Mouse (Mus musculus) heart, embryonic 12.5 days (tissue): ENCODE results near the gene Nde1. TPM values are rescaled to one million over a fixed set of nuclear protein-coding genes. Genes with fewer than 3 reads are reported as not detected.
A peak's percentile ranks its signal among the peaks of the same experiment; 100 is the strongest.

ENCODE experiments used
- ATAC-seq: fragments of 200-750 bp; cut with Nextera tagmentation; 2 replicates; pipeline ENCODE4 v1.8.0; 2017; ENCODE audit warnings: moderate TSS enrichment, moderate library complexity; ENCODE audit not compliant: insufficient number of reproducible peaks, low FRiP score
- H3K27ac ChIP-seq: fragments of 300-500 bp; sonication (generic); 2 replicates; pipeline ENCODE4 v1.5.1; 2016; ENCODE audit warnings: mild to moderate bottlenecking, moderate library complexity; ENCODE audit not compliant: poor library complexity, severe bottlenecking
- H3K27me3 ChIP-seq: fragments of 300-500 bp; sonication (generic); replicated peaks from 2 replicates; pipeline ENCODE4 v1.6.1; 2016; ENCODE audit warnings: mild to moderate bottlenecking, moderate library complexity
- H3K36me3 ChIP-seq: fragments of 300-500 bp; sonication (generic); 2 replicates; pipeline ENCODE4 v1.6.1; 2016; ENCODE audit warnings: mild to moderate bottlenecking, moderate library complexity
- H3K4me1 ChIP-seq: fragments of 300-500 bp; sonication (generic); replicated peaks from 2 replicates; pipeline ENCODE4 v1.6.1; 2016; ENCODE audit warnings: mild to moderate bottlenecking
- H3K4me2 ChIP-seq: fragments of 300-500 bp; sonication (generic); 2 replicates; pipeline ENCODE4 v1.6.1; 2016; ENCODE audit warnings: mild to moderate bottlenecking, moderate library complexity
- H3K4me3 ChIP-seq: fragments of 300-500 bp; sonication (generic); 2 replicates; pipeline ENCODE4 v1.5.1; 2016; ENCODE audit warnings: mild to moderate bottlenecking
- H3K9ac ChIP-seq: fragments of 300-500 bp; sonication (generic); 2 replicates; pipeline ENCODE4 v1.6.1; 2016; ENCODE audit warnings: mild to moderate bottlenecking, moderate library complexity
- H3K9me3 ChIP-seq: fragments of 300-500 bp; sonication (generic); replicated peaks from 2 replicates; pipeline ENCODE4 v1.6.1; 2016; ENCODE audit warnings: mild to moderate bottlenecking, moderate library complexity
- WGBS: fragments of 180-500 bp; shearing (Covaris S2); methylation state at CpG from one replicate; pipeline ENCODE4 v1.1.7; 2016; 5-methylcytosine and 5-hydroxymethylcytosine counted together
- polyA plus RNA-seq: library from polyadenylated mRNA; unstranded; fragments of >200 nt; fragmentation: Nextera tagmentation; extraction: Ambion mirVana; gene quantifications from 2 replicates; pipeline ENCODE4 v1.2.1, GENCODE M21; 2016

Nde1 gene
- polyA plus RNA-seq, result 77.5 and 80.1 TPM in 2 replicates

DNA sequence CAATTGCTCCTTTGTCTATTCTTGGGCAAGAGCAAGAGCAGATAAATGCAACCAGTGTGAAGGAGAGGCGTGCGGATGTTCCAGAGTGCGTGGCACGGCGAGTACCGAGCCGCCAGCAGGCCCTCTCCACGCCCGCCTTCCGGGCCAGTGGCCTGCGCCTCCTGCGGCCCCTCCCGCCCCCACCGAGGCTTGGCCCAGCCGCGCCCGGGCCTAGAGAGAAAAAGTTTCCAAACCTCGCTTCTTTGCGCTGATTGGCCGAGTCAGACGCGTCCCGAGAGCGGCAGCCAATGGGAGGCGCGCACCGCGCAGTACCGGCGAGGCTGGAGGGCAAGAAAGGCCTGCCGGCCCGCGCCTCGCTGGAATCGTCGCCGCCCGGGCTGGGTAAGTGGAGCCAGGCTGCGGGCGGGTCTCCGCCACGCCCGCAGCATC lies at the start of gene Nde1, which contains the start of gene Marf1:
Nde1 (plus strand) TSS at position 288 of the 429 bp plus-strand sequence.
Marf1 (minus strand) TSS at position 364 of the 429 bp plus-strand sequence.
- Histone ChIP-seq H3K4me1 (peaks cover 30% of the 10 kb centered on the region), H3K27ac (peak within 1 kb of the TSS; percentile 73), H3K4me2 (peak within 1 kb of the TSS; percentile 76), H3K27me3 (no peaks in the 10 kb centered on the region), H3K9ac (peak within 1 kb of the TSS; percentile 91), H3K4me3 (peak within 1 kb of the TSS; percentile 80), H3K9me3 (no peaks in the 10 kb centered on the region), H3K36me3 (peaks cover 11% of the 10 kb centered on the region)
- ATAC-seq, result peak; percentile 92
- WGBS, result 0% methylated on average over 39 of the region's 43 CpGs

DNA sequence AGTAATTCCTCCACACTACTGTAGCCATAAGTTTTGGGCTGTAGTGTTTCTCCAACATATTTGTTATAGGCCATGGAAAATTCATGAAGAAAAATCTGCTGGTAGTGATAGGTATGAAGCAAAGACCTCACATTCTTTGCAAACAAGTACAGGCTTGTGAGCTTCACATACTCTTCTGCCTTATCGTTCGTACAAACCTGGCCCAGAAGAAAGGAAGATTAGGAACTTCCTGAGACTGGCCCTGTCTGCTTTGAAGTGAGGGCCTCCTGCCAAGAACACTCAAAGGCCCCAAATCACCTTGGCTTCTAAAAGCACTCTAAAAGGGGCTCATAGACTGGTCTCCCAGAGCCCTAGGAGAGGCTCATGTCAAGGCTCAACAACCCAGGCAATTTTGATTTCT lies 45.8 kb upstream of the Nde1 start:
- Histone ChIP-seq H3K9ac (no peak overlapping the region), H3K36me3 (peaks cover 70% of the 10 kb centered on the region), H3K4me2 (no peak overlapping the region), H3K27me3 (no peaks in the 10 kb centered on the region), H3K4me3 (no peak overlapping the region), H3K27ac (no peak overlapping the region), H3K4me1 (peaks cover 5% of the 10 kb centered on the region; the same call in 1 of the 2 replicates), H3K9me3 (no peaks in the 10 kb centered on the region)
- 65% methylated on average over 2 of the region's 2 CpGs for WGBS
- ATAC-seq, result no peak

DNA sequence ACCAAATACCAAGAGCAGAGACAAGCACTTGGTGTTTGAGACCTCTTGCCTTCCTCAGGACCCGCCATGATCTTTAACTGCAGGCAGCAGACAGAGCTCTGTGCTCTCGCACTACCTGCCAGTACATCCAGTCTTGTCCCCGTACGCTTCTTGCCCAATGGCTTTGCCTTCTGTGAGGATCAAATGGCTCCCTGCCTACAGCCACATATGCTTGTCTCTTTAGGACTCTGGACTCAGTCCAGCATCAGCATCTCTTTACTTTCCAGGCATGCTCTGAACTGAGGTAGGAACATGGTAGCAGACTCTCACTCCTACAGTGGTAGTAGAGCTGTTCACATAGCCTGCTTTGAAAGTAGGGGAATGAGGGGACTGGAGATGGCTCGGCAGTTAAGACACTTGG lies 42.1 kb upstream of the Nde1 start:
- Histone ChIP-seq H3K4me2 (no peak overlapping the region), H3K36me3 (peaks cover 80% of the 10 kb centered on the region), H3K27me3 (no peaks in the 10 kb centered on the region), H3K4me1 (peaks cover 5% of the 10 kb centered on the region; the same call in 1 of the 2 replicates), H3K9ac (no peak overlapping the region), H3K4me3 (no peak overlapping the region), H3K9me3 (no peaks in the 10 kb centered on the region), H3K27ac (no peak overlapping the region)
- no peak for ATAC-seq
- WGBS, result 95% methylated on average over 5 of the region's 5 CpGs

DNA sequence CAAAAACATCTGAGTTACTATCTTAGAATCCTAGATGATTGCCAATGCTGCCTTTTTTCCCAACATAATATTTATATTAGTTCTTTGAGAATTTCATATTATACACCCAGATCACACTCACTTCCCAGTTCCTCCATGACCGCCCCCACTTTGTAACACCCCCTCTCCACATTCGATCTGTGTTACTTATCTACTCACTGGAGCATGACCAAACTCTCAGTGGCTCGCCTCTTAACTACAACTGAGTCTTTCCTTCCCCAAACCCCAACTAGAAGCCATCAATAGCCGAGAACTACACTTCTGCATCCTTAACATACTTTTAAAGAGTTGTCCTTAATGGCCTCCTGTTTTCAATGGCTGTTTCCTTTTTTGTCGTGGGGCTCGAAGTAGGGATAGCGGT lies 41.5 kb upstream of the Nde1 start:
- H3K27ac ChIP-seq, result no peak overlapping the region
- H3K9ac ChIP-seq, result no peak overlapping the region
- 93% methylated on average over 7 of the region's 7 CpGs for WGBS
- no peak for ATAC-seq
- H3K36me3 ChIP-seq, result peaks cover 80% of the 10 kb centered on the region
- no peaks in the 10 kb centered on the region for H3K9me3 ChIP-seq
- no peak overlapping the region for H3K4me3 ChIP-seq
- no peaks in the 10 kb centered on the region for H3K27me3 ChIP-seq
- peaks cover 5% of the 10 kb centered on the region; the same call in 1 of the 2 replicates for H3K4me1 ChIP-seq
- H3K4me2 ChIP-seq, result no peak overlapping the region

DNA sequence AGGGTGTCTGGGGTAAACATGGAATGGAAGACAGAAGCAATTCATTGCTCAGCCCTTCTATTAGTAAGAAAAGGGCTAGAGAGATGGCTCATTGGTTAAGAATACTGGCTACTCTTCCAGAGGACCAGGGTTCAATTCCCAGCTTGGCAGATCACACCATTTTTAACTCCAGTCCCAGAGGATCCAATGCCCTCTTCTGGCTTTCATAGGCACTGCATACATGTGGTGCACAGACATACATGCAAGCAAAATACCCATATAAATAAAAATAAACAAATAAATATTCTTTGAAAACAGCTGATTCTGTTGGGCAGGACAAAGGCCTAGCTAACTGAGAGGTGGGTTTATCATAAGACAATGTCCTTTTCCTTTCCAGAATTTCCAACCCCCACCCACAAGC lies 40.5 kb upstream of the Nde1 start:
- Histone ChIP-seq H3K9ac (no peak overlapping the region), H3K27me3 (no peaks in the 10 kb centered on the region), H3K4me3 (no peak overlapping the region), H3K36me3 (peaks cover 78% of the 10 kb centered on the region), H3K9me3 (no peaks in the 10 kb centered on the region), H3K27ac (no peak overlapping the region), H3K4me2 (no peak overlapping the region), H3K4me1 (peaks cover 2% of the 10 kb centered on the region; the same call in 1 of the 2 replicates)
- ATAC-seq, result no peak

DNA sequence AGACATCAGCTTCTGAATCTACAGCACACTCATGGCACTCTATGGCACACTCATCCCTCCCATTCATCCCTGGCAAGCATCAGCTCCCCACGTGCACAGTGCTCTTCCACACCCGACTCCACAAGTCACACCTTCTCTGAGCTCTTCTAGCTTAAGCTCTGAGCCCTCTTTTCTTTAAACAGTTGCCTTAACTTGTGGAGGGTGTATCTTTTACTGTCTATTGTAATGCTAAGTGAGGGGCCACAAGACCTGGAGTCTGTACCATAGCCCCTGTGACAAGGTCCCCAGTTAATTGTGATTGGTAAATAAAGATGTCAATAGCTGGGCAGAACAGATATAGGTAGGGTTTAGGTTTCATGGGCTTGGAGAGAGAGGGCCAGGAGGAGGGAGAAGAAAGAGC lies 39.2 kb upstream of the Nde1 start:
- Histone ChIP-seq H3K27ac (no peak overlapping the region), H3K4me3 (no peak overlapping the region), H3K36me3 (peaks cover 88% of the 10 kb centered on the region), H3K9me3 (no peaks in the 10 kb centered on the region), H3K9ac (no peak overlapping the region), H3K27me3 (no peaks in the 10 kb centered on the region), H3K4me1 (no peaks in the 10 kb centered on the region), H3K4me2 (no peak overlapping the region)
- no peak for ATAC-seq
- WGBS, result 90% methylated on average over 2 of the region's 2 CpGs

DNA sequence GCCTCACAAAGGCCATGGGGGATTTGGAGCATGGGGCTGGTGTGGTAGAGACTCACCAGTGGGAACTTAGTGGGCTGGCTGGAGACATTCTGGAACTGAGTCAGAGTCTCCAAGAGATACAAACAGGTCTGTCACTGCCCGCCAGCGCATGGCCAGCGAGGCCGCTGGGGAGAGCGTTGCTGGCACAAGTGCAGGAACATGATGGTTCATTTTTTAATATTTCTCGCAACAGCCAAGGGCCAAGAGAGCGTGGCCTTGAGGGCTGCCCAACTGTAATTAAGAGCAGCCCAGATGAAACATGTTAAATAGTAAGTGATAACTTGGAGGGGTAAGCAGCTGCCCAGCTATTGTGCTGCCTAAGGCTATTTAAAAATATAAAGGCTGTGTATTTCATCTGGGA lies 38.4 kb upstream of the Nde1 start:
- Histone ChIP-seq H3K9me3 (no peaks in the 10 kb centered on the region), H3K27me3 (no peaks in the 10 kb centered on the region), H3K9ac (no peak overlapping the region), H3K4me1 (no peaks in the 10 kb centered on the region), H3K27ac (no peak overlapping the region), H3K36me3 (peaks cover 92% of the 10 kb centered on the region), H3K4me3 (no peak overlapping the region), H3K4me2 (no peak overlapping the region)
- ATAC-seq, result no peak
- 98% methylated on average over 7 of the region's 7 CpGs for WGBS

DNA sequence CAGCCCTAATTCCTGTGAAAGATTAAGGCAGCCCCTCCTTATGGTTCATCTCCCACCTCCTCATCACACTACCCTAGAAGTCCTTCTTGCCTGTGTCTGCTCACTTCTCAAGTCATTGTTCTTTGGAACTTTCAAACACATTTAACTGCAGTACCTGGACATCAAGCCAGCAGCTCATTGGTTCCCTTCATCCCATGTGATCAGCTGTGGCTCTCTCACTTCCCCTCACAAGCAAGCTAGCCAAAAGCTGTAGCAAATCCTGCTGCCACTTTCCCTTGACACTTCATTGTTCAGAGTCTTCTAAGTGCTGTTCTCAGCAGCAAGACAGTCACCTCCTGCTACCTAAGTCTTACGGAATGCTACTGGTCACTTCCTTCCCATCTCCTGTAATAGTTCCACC lies 37.8 kb upstream of the Nde1 start:
- Histone ChIP-seq H3K27ac (no peak overlapping the region), H3K27me3 (no peaks in the 10 kb centered on the region), H3K4me2 (no peak overlapping the region), H3K4me1 (no peaks in the 10 kb centered on the region), H3K36me3 (peaks cover 94% of the 10 kb centered on the region), H3K4me3 (no peak overlapping the region), H3K9ac (no peak overlapping the region), H3K9me3 (no peaks in the 10 kb centered on the region)
- 91% methylated on average over 1 of the region's 1 CpGs for WGBS
- ATAC-seq, result no peak

DNA sequence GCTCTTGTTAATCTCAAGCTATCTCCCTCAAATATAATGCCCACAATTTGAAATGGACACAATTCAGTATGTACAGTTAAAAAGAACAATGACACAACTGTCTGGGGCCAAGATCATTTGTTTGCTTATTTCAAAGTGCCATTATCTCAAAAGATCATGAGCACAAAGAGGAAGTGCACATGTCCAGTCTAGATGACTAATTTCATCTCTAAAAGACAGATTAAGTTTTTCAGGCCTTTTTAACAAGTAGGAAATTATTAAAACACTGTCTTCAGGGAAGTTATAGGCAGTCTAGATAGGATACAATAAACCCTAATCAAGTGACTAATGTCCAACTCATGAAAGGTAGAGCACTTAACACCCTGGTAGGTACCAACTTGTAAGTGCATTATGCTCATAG lies 34.1 kb upstream of the Nde1 start:
- no peak for ATAC-seq
- Histone ChIP-seq H3K36me3 (peaks cover 91% of the 10 kb centered on the region), H3K9me3 (no peaks in the 10 kb centered on the region), H3K9ac (no peak overlapping the region), H3K27ac (no peak overlapping the region), H3K4me3 (no peak overlapping the region), H3K4me2 (no peak overlapping the region), H3K27me3 (no peaks in the 10 kb centered on the region), H3K4me1 (no peaks in the 10 kb centered on the region)

DNA sequence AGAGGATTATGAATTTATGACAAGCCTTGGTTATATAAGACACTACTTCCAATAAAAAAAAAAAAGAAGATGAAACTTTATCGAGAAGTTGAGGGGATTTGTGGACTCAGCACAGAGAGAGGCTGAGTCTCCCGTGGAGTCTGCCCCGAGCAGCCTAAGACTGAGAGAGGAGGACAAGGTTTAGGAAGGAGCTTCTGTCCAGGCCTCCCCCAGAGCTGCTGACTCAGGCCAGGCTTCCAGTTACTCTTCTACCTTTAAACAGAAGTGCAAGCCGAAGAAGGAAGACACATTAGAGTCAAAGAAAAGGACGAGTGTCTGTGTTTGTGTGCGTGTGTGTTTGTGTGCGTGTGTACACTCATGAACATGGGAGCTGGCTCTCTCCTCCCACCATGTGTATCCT lies 32.3 kb upstream of the Nde1 start:
- no peak for ATAC-seq
- Histone ChIP-seq H3K9me3 (no peaks in the 10 kb centered on the region), H3K27me3 (no peaks in the 10 kb centered on the region), H3K4me1 (no peaks in the 10 kb centered on the region), H3K4me3 (no peak overlapping the region), H3K27ac (no peak overlapping the region), H3K36me3 (peaks cover 89% of the 10 kb centered on the region), H3K4me2 (no peak overlapping the region), H3K9ac (no peak overlapping the region)
- WGBS, result 86% methylated on average over 7 of the region's 7 CpGs

DNA sequence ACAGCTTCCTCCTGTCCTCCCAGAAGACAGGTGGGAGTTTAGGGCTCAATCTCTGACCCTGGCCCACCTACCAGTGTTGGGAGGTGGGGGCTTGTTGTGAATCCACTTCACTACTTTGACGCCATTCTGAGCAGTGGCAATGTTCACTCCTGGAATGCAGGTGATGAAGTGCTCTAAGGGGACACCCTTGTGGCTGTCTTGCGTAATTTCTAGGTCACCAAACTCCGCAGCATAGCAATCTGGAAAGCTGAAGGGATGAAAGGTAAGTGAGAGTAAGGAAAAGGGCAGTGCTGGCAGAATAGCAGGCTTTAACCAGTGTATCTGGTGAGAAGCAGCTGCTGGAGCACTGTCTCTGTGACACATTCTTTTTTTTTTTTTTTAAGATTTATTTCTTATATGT lies 31.7 kb upstream of the Nde1 start:
- Histone ChIP-seq H3K27me3 (no peaks in the 10 kb centered on the region), H3K9me3 (no peaks in the 10 kb centered on the region), H3K4me1 (no peaks in the 10 kb centered on the region), H3K9ac (no peak overlapping the region), H3K27ac (no peak overlapping the region), H3K36me3 (peaks cover 89% of the 10 kb centered on the region), H3K4me2 (no peak overlapping the region), H3K4me3 (no peak overlapping the region)
- no peak for ATAC-seq
- WGBS, result 83% methylated on average over 3 of the region's 3 CpGs

DNA sequence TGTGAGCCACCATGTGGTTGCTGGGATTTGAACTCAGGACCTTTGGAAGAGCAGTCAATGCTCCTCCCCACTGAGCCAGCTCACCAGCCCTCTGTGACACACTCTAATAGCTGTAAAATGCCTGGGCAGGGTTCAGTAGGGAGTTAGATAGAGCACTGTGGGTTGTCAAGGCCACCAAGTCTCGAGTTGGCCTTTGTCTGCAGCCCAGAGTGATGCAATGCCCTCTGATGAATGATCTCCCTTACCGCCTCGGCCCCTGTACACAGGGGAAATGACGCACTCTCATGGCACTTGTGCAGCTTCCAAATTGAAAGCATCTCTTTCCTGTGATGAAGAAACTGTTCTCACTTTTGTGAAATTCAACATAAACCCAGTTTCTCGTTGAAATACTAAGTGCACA lies 31.2 kb upstream of the Nde1 start:
- Histone ChIP-seq H3K4me3 (no peak overlapping the region), H3K9me3 (no peaks in the 10 kb centered on the region), H3K27ac (no peak overlapping the region), H3K9ac (no peak overlapping the region), H3K4me1 (no peaks in the 10 kb centered on the region), H3K36me3 (peaks cover 90% of the 10 kb centered on the region), H3K27me3 (no peaks in the 10 kb centered on the region), H3K4me2 (no peak overlapping the region)
- ATAC-seq, result no peak
- WGBS, result 87% methylated on average over 5 of the region's 5 CpGs
